Mouse (Mus musculus) adrenal gland, postnatal 36 days (tissue): ENCODE data around the gene Cmtm3. TPM values are rescaled to one million over a fixed set of nuclear protein-coding genes. Genes with fewer than 3 reads are reported as not detected.

Experiments used
- DNase-seq, 2 experiments: peaks; one replicate each; pipeline ENCODE4 v3.0.0; 2021; ENCODE audit warnings: mixed read lengths in 1 of 2
- total RNA-seq, 2 experiments: library from RNA; stranded (reverse); gene quantifications; 2 replicates each; pipeline ENCODE4 v1.2.3; 2021

Gene Cmtm3
- total RNA-seq, 2 experiments from 2014 or later, result 65.8 to 153 TPM

- DNase-seq, result no peak
Observed at GRCm38 (mm10) chr8:104380961-104381411, 41.8 kb downstream of the Cmtm3 start.

GRCm38 (mm10) chr8:104383296-104383695, 44.1 kb downstream of the Cmtm3 start:
- no peak for DNase-seq

- peak in 1 of 2 experiments; percentile 37 for DNase-seq
Observed at GRCm38 (mm10) chr8:104383977-104384376, 44.8 kb downstream of the Cmtm3 start.

GRCm38 (mm10) chr8:104386693-104387092, 47.5 kb downstream of the Cmtm3 start:
- DNase-seq, result no peak

GRCm38 (mm10) chr8:104387501-104387900, 48.3 kb downstream of the Cmtm3 start:
- DNase-seq, result no peak

- DNase-seq, result peak; percentile 57 to 75
Observed at GRCm38 (mm10) chr8:104387980-104388379, 48.8 kb downstream of the Cmtm3 start.

- no peak for DNase-seq
Observed at GRCm38 (mm10) chr8:104390245-104390644, 51.0 kb downstream of the Cmtm3 start.

- no peak for DNase-seq
Observed at GRCm38 (mm10) chr8:104393139-104393538, 53.9 kb downstream of the Cmtm3 start.

- DNase-seq, result no peak
Observed at GRCm38 (mm10) chr8:104393767-104394166, 54.6 kb downstream of the Cmtm3 start.

GRCm38 (mm10) chr8:104394801-104395702, 55.8 kb downstream of the Cmtm3 start:
- peak; percentile 48 to 52 for DNase-seq

GRCm38 (mm10) chr8:104395703-104396357, 56.6 kb downstream of the Cmtm3 start, which contains the start of gene Cmtm4:
Gene Cmtm4, minus strand, starts transcription at chr8:104395807.
- DNase-seq, result peak; percentile 81 to 89

Other genes starting within 250 kb of the Cmtm3 start
- 10 to 100 TPM; 44.1 to 61.4 TPM for gene Cdh5, start 237.8 kb upstream of the Cmtm3 start, total RNA-seq
- 10 to 100 TPM in 1 of 2 experiments, 1 to 10 TPM in 1; 5.3 to 20.8 TPM for gene Bean1, start 169.0 kb upstream of the Cmtm3 start, total RNA-seq
- 10 to 100 TPM; 79.2 to 80.0 TPM for gene Tk2, start 90.9 kb upstream of the Cmtm3 start, total RNA-seq
- 100 to 1,000 TPM in 1 of 2 experiments, 10 to 100 TPM in 1; 86.6 to 187 TPM for gene Cklf, start 88.5 kb upstream of the Cmtm3 start, total RNA-seq
- under 1 TPM; 0.89 to 0.92 TPM for gene Cmtm2a, start 46.2 kb upstream of the Cmtm3 start, total RNA-seq
- gene Gm45711, start 29.3 kb upstream of the Cmtm3 start, total RNA-seq, result not detected
- not detected for gene Cmtm1, start 29.3 kb upstream of the Cmtm3 start, total RNA-seq
- gene Gm11020, start 17.8 kb upstream of the Cmtm3 start, total RNA-seq, result not detected
- gene Cmtm2b, start 17.2 kb upstream of the Cmtm3 start, total RNA-seq, result under 1 TPM in 1 of 2 experiments, not detected in 1; 0.46 TPM
- gene Cmtm4, start 56.4 kb downstream of the Cmtm3 start, total RNA-seq, result 10 to 100 TPM; 47.7 to 60.9 TPM
- gene Dync1li2, start 103.6 kb downstream of the Cmtm3 start, total RNA-seq, result 100 to 1,000 TPM; 122 to 135 TPM
- gene Terb1, start 170.5 kb downstream of the Cmtm3 start, total RNA-seq, result not detected
- gene Nae1, start 195.2 kb downstream of the Cmtm3 start, total RNA-seq, result 10 to 100 TPM; 36.4 to 38.4 TPM
- gene Car7, start 195.3 kb downstream of the Cmtm3 start, total RNA-seq, result 1 to 10 TPM; 1.5 to 4.1 TPM